Mouse (Mus musculus): ENCODE data around the gene B3gnt7. TPM values are rescaled to one million over a fixed set of nuclear protein-coding genes. Genes with fewer than 3 reads are reported as not detected.

B3gnt7 gene
- polyA plus RNA-seq, 1 experiment from 2014 or later, result 3.7 TPM

GRCm38 (mm10) chr1:86306686-86307085 lies 4.1 kb downstream of the B3gnt7 start:
- Histone ChIP-seq H3K9ac (no peak overlapping the region), H3K27ac (no peak overlapping the region), H3K4me2 (no peak overlapping the region), H3K9me3 (no peaks in the 10 kb centered on the region), H3K4me1 (replicated peaks) (peaks cover 27% of the 10 kb centered on the region), H3K4me3 (no peak overlapping the region), H3K27me3 (peaks cover 69% of the 10 kb centered on the region), H3K36me3 (no peaks in the 10 kb centered on the region)
- WGBS, result 89% methylated on average over 3 of the region's 3 CpGs
- no peak for ATAC-seq (ENCODE audit: low FRiP score)

GRCm38 (mm10) chr1:86307177-86307762 lies 4.6 kb downstream of the B3gnt7 start:
- H3K27me3 ChIP-seq, result peaks cover 63% of the 10 kb centered on the region
- 92% methylated on average over 7 of the region's 7 CpGs for WGBS
- H3K4me1 ChIP-seq (replicated peaks), result peaks cover 27% of the 10 kb centered on the region
- no peak for ATAC-seq (ENCODE audit: low FRiP score)
- no peak overlapping the region for H3K4me3 ChIP-seq
- no peak overlapping the region for H3K4me2 ChIP-seq
- no peaks in the 10 kb centered on the region for H3K36me3 ChIP-seq
- no peak overlapping the region for H3K27ac ChIP-seq
- H3K9me3 ChIP-seq, result no peaks in the 10 kb centered on the region
- no peak overlapping the region for H3K9ac ChIP-seq

GRCm38 (mm10) chr1:86307871-86308641 lies 5.4 kb downstream of the B3gnt7 start:
- 28% methylated on average over 4 of the region's 4 CpGs for WGBS
- peaks cover 19% of the 10 kb centered on the region for H3K4me1 ChIP-seq (replicated peaks)
- H3K36me3 ChIP-seq, result no peaks in the 10 kb centered on the region
- H3K4me2 ChIP-seq, result no peak overlapping the region
- H3K27me3 ChIP-seq, result peaks cover 55% of the 10 kb centered on the region
- no peak overlapping the region for H3K4me3 ChIP-seq
- H3K9me3 ChIP-seq, result no peaks in the 10 kb centered on the region
- no peak overlapping the region for H3K27ac ChIP-seq
- no peak for ATAC-seq (ENCODE audit: low FRiP score)
- H3K9ac ChIP-seq, result no peak overlapping the region

- Histone ChIP-seq H3K36me3 (no peaks in the 10 kb centered on the region), H3K27ac (no peak overlapping the region), H3K9me3 (no peaks in the 10 kb centered on the region), H3K4me1 (replicated peaks) (peaks cover 14% of the 10 kb centered on the region), H3K4me3 (no peak overlapping the region), H3K4me2 (no peak overlapping the region), H3K27me3 (peaks cover 45% of the 10 kb centered on the region), H3K9ac (no peak overlapping the region)
- no peak for ATAC-seq (ENCODE audit: low FRiP score)
- WGBS, result 93% methylated on average over 7 of the region's 7 CpGs
These were observed 6.7 kb downstream of the B3gnt7 start for GRCm38 (mm10) chr1:86309270-86309833.

GRCm38 (mm10) chr1:86310536-86311310 lies 8.1 kb downstream of the B3gnt7 start:
- Histone ChIP-seq H3K4me1 (replicated peaks) (peaks cover 14% of the 10 kb centered on the region), H3K27me3 (peaks cover 31% of the 10 kb centered on the region; the same call in 1 of the 2 replicates), H3K9me3 (no peaks in the 10 kb centered on the region), H3K4me2 (0 out of 2 replicates have a peak overlapping the region, but pooled peaks have one; percentile 4), H3K4me3 (no peak overlapping the region), H3K27ac (no peak overlapping the region), H3K36me3 (no peaks in the 10 kb centered on the region), H3K9ac (no peak overlapping the region)
- WGBS, result 9% methylated on average over 15 of the region's 15 CpGs
- ATAC-seq (ENCODE audit: low FRiP score), result no peak

GRCm38 (mm10) chr1:86311467-86312005 lies 8.9 kb downstream of the B3gnt7 start:
- Histone ChIP-seq H3K4me2 (no peak overlapping the region), H3K9me3 (no peaks in the 10 kb centered on the region), H3K9ac (no peak overlapping the region), H3K27me3 (peaks cover 23% of the 10 kb centered on the region; the same call in 1 of the 2 replicates), H3K36me3 (no peaks in the 10 kb centered on the region), H3K27ac (no peak overlapping the region), H3K4me1 (replicated peaks) (peaks cover 14% of the 10 kb centered on the region), H3K4me3 (no peak overlapping the region)
- 23% methylated on average over 10 of the region's 10 CpGs for WGBS
- no peak for ATAC-seq (ENCODE audit: low FRiP score)

- Histone ChIP-seq H3K4me1 (replicated peaks) (peaks cover 14% of the 10 kb centered on the region), H3K4me3 (no peak overlapping the region), H3K9ac (no peak overlapping the region), H3K27me3 (peaks cover 21% of the 10 kb centered on the region; the same call in 1 of the 2 replicates), H3K4me2 (no peak overlapping the region), H3K9me3 (no peaks in the 10 kb centered on the region), H3K36me3 (no peaks in the 10 kb centered on the region), H3K27ac (no peak overlapping the region)
- no peak for ATAC-seq (ENCODE audit: low FRiP score)
- WGBS, result 75% methylated on average over 3 of the region's 3 CpGs
These were observed 9.6 kb downstream of the B3gnt7 start for GRCm38 (mm10) chr1:86312269-86312668.

GRCm38 (mm10) chr1:86313096-86313771 lies 10.6 kb downstream of the B3gnt7 start:
- no peak for ATAC-seq (ENCODE audit: low FRiP score)
- WGBS, result 41% methylated on average over 16 of the region's 16 CpGs
- Histone ChIP-seq H3K27me3 (peaks cover 18% of the 10 kb centered on the region; the same call in 1 of the 2 replicates), H3K36me3 (no peaks in the 10 kb centered on the region), H3K4me1 (replicated peaks) (peaks cover 14% of the 10 kb centered on the region), H3K9ac (no peak overlapping the region), H3K4me2 (no peak overlapping the region), H3K9me3 (no peaks in the 10 kb centered on the region), H3K27ac (no peak overlapping the region), H3K4me3 (no peak overlapping the region)

- Histone ChIP-seq H3K27ac (no peak overlapping the region), H3K36me3 (no peaks in the 10 kb centered on the region), H3K9me3 (no peaks in the 10 kb centered on the region), H3K4me3 (no peak overlapping the region), H3K9ac (no peak overlapping the region), H3K4me1 (replicated peaks) (peaks cover 14% of the 10 kb centered on the region), H3K27me3 (peaks cover 18% of the 10 kb centered on the region; the same call in 1 of the 2 replicates), H3K4me2 (no peak overlapping the region)
- no peak for ATAC-seq (ENCODE audit: low FRiP score)
- WGBS, result 30% methylated on average over 15 of the region's 15 CpGs
These were observed 11.1 kb downstream of the B3gnt7 start for GRCm38 (mm10) chr1:86313772-86314125.

GRCm38 (mm10) chr1:86320822-86321413 lies 18.3 kb downstream of the B3gnt7 start:
- ATAC-seq (ENCODE audit: low FRiP score), result no peak
- Histone ChIP-seq H3K9ac (no peak overlapping the region), H3K4me2 (no peak overlapping the region), H3K9me3 (no peaks in the 10 kb centered on the region), H3K27me3 (no peaks in the 10 kb centered on the region), H3K4me1 (replicated peaks) (no peaks in the 10 kb centered on the region), H3K36me3 (no peaks in the 10 kb centered on the region), H3K4me3 (no peak overlapping the region), H3K27ac (no peak overlapping the region)
- WGBS, result 91% methylated on average over 8 of the region's 8 CpGs

GRCm38 (mm10) chr1:86336330-86336729 lies 33.7 kb downstream of the B3gnt7 start:
- Histone ChIP-seq H3K9me3 (no peaks in the 10 kb centered on the region), H3K4me1 (replicated peaks) (no peaks in the 10 kb centered on the region), H3K27ac (no peak overlapping the region), H3K4me3 (no peak overlapping the region), H3K4me2 (no peak overlapping the region), H3K9ac (no peak overlapping the region), H3K27me3 (no peaks in the 10 kb centered on the region), H3K36me3 (no peaks in the 10 kb centered on the region)
- ATAC-seq (ENCODE audit: low FRiP score), result no peak
- 43% methylated on average over 2 of the region's 2 CpGs for WGBS

All from hindbrain, embryonic 13.5 days (tissue).